Mouse (Mus musculus) skeletal muscle tissue, postnatal 0 days (tissue): ENCODE data around the gene Jade1. TPM values are rescaled to one million over a fixed set of nuclear protein-coding genes. Genes with fewer than 3 reads are reported as not detected.

ENCODE experiments used
- polyA plus RNA-seq: library from polyadenylated mRNA; unstranded; fragments of >200 nt; fragmentation: Nextera tagmentation; extraction: Ambion mirVana; gene quantifications from 2 replicates; pipeline ENCODE4 v1.2.1, GENCODE M21; 2015

Gene Jade1
- polyA plus RNA-seq, result 14.5 and 17.2 TPM in 2 replicates

DNA sequence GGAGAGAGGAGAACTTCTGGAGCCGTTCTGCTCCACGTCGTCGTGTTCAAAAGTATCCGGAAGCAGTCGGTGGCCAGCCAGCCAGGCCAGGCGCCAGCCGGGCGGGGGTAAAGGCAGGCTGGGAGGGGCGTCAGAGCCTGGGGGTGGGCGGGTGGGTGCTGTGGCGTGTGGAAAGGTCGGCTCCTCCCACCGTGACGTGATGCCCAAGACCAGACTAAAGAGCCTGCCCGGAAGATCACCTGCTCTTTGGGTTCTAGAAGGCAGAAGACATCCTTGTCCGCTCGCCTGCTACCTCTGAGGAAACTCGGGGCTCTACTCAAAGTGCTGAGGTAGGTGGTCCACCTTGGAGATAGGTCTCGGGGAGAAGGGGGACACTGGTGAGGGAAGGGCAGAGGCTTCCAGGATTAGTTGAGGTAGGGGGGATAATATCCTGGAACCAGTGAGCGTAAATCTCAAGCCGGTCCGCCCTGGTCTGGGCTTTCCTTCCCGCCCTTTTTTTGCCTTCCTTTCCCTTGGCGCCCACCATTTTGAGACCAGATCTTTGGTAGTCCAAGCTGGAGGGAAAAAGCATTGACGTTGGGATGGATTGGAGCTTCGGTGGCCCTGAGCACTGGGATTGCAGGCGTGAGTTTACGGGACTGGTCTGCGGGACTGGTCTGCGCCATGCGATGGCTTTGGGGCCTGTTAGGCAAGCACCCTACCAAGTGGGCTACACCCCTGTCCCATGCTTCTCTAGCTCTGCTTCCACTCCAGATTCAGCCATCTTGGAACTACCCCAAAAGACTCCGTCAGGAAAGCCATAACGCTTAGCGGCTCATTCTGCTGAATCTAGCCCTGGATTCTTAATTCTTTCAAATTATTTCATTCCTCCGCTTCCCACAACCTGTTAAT lies at the start of gene Jade1:
Gene Jade1, plus strand, starts transcription at position 241 of the 891 bp plus-strand sequence.

Other genes with a start within 250 kb of the Jade1 start
- 8.2 and 8.9 TPM in 2 replicates for gene Sclt1, start 186.8 kb downstream of the Jade1 start, polyA plus RNA-seq
- 6.3 and 9.5 TPM in 2 replicates for gene D3Ertd751e, start 186.9 kb downstream of the Jade1 start, polyA plus RNA-seq